Mouse (Mus musculus) forebrain, embryonic 12.5 days (tissue): Measurements from ENCODE around the gene Psip1. TPM values are rescaled to one million over a fixed set of nuclear protein-coding genes. Genes with fewer than 3 reads are reported as not detected.

ENCODE experiments used
- ATAC-seq: fragments of 200-750 bp; cut with Nextera tagmentation; 2 replicates; pipeline ENCODE4 v1.8.0; 2017; ENCODE audit warnings: moderate TSS enrichment; ENCODE audit not compliant: low FRiP score
- H3K27ac ChIP-seq: fragments of 300-500 bp; sonication (generic); 2 replicates; pipeline ENCODE4 v1.5.1; 2016; ENCODE audit warnings: mild to moderate bottlenecking
- H3K27me3 ChIP-seq: fragments of 300-500 bp; sonication (generic); 2 replicates; pipeline ENCODE4 v1.6.1; 2016; ENCODE audit warnings: mild to moderate bottlenecking
- H3K36me3 ChIP-seq: fragments of 300-500 bp; sonication (generic); replicated peaks from 2 replicates; pipeline ENCODE4 v1.6.1; 2016; ENCODE audit warnings: mild to moderate bottlenecking
- H3K4me1 ChIP-seq: fragments of 300-500 bp; sonication (generic); 2 replicates; pipeline ENCODE4 v1.6.1; 2016
- H3K4me2 ChIP-seq: fragments of 300-500 bp; sonication (generic); 2 replicates; pipeline ENCODE4 v1.6.1; 2016; ENCODE audit warnings: mild to moderate bottlenecking, moderate library complexity
- H3K4me3 ChIP-seq: fragments of 300-500 bp; sonication (generic); replicated peaks from 2 replicates; pipeline ENCODE4 v1.5.1; 2016; ENCODE audit warnings: mild to moderate bottlenecking
- H3K9ac ChIP-seq: fragments of 300-500 bp; sonication (generic); 2 replicates; pipeline ENCODE4 v1.6.1; 2016; ENCODE audit warnings: mild to moderate bottlenecking
- H3K9me3 ChIP-seq: fragments of 300-500 bp; sonication (generic); 2 replicates; pipeline ENCODE4 v1.6.1; 2016
- WGBS: fragments of 180-500 bp; shearing (Covaris S2); methylation state at CpG from one replicate; pipeline ENCODE4 v1.1.7; 2016; 5-methylcytosine and 5-hydroxymethylcytosine counted together
- polyA plus RNA-seq: library from polyadenylated mRNA; unstranded; fragments of >200 nt; fragmentation: Nextera tagmentation; extraction: Ambion mirVana; gene quantifications from 2 replicates; pipeline ENCODE4 v1.2.1, GENCODE M21; 2016

Gene Psip1
- polyA plus RNA-seq, 1 experiment from 2014 or later: 488 TPM

- no peak overlapping the region for H3K4me3 ChIP-seq
- no peak overlapping the region for H3K27ac ChIP-seq
- no peak overlapping the region for H3K9ac ChIP-seq
- H3K9me3 ChIP-seq: no peaks in the 10 kb centered on the region
- peaks cover 76% of the 10 kb centered on the region for H3K36me3 ChIP-seq
- no peaks in the 10 kb centered on the region for H3K27me3 ChIP-seq
- ATAC-seq: no peak
- no peaks in the 10 kb centered on the region for H3K4me1 ChIP-seq
- no peak overlapping the region for H3K4me2 ChIP-seq
- 95% methylated on average over 6 of the region's 6 CpGs for WGBS
These were observed 53.4 kb downstream of the Psip1 start for GRCm38 (mm10) chr4:83432901-83433300.

DNA sequence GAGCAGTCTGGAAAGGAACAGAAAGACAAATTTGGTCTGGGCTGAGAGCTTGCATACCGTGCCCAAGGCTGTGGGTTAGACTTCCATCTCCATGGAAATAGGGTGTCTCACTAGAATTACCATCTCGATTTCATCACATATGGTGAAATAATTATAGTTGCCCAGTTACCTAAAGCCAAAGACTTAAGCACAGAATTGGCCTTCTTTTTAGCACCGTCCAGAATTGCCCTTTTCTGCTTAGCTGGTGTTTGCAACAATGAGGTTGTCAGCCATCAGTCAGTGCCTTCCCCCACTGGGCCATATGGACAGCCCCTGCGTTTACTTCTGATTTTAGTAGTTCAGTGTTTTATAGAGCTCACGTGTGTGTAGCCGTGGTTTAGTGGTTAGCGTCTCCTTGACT, 54.3 kb downstream of the Psip1 start:
- 93% methylated on average over 7 of the region's 7 CpGs for WGBS

DNA sequence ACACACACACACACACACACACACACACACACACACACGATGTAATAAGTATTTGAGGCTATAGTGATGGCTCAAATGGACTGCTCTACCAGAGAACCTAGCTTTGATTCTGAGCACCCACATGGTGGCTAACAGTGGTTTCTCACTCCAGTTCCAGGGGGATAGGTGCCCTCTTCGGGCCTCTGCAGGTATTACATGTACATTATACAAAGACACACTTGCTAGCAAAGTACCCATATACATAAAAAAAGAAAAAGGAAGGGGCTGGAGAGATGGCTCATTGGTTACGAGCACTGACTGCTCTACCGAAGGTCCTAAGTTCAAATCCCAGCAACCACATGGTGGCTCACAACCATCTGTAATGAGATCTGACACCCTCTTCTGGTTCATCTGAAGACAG, 57.4 kb downstream of the Psip1 start:
- H3K4me2 ChIP-seq: no peak overlapping the region
- no peak for ATAC-seq
- WGBS: over 99% methylated on average over 4 of the region's 4 CpGs

More for the DNA sequence above, 54.3 kb downstream of the Psip1 start:
- ATAC-seq: no peak
- no peaks in the 10 kb centered on the region for H3K9me3 ChIP-seq
- H3K27ac ChIP-seq: no peak overlapping the region
- H3K4me2 ChIP-seq: no peak overlapping the region
- H3K27me3 ChIP-seq: no peaks in the 10 kb centered on the region
- H3K36me3 ChIP-seq: peaks cover 79% of the 10 kb centered on the region
- no peak overlapping the region for H3K9ac ChIP-seq
- H3K4me3 ChIP-seq: no peak overlapping the region
- no peaks in the 10 kb centered on the region for H3K4me1 ChIP-seq

GRCm38 (mm10) chr4:83427696-83428095, 58.6 kb downstream of the Psip1 start:
- H3K27ac ChIP-seq: no peak overlapping the region
- ATAC-seq: no peak
- H3K9me3 ChIP-seq: no peaks in the 10 kb centered on the region
- no peak overlapping the region for H3K4me2 ChIP-seq
- WGBS: 94% methylated on average over 8 of the region's 8 CpGs
- H3K36me3 ChIP-seq: peaks cover 76% of the 10 kb centered on the region
- H3K4me1 ChIP-seq: no peaks in the 10 kb centered on the region
- H3K9ac ChIP-seq: no peak overlapping the region
- H3K27me3 ChIP-seq: no peaks in the 10 kb centered on the region
- no peak overlapping the region for H3K4me3 ChIP-seq

More for the DNA sequence above, 57.4 kb downstream of the Psip1 start:
- H3K9ac ChIP-seq: no peak overlapping the region
- H3K4me1 ChIP-seq: no peaks in the 10 kb centered on the region
- no peak overlapping the region for H3K27ac ChIP-seq
- no peaks in the 10 kb centered on the region for H3K9me3 ChIP-seq
- H3K36me3 ChIP-seq: peaks cover 75% of the 10 kb centered on the region
- no peaks in the 10 kb centered on the region for H3K27me3 ChIP-seq
- no peak overlapping the region for H3K4me3 ChIP-seq

DNA sequence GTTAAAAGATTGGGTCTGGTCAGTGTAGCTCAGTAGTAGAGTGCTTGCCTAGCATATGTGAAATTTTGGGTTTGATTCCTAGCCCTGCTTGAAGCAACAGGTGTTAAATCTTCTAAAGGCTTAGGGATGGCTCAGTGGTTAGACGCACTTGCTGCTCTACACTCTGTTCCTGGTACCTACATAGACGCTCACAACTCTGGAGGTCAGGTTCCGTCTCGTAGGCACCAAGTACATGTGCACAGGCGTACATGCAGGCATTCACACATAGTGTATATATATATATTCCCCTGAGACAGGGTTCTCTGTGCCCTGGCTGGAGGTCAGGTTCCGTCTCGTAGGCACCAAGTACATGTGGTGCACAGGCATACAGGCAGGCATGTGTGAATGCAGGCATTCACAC, 59.1 kb downstream of the Psip1 start:
- no peaks in the 10 kb centered on the region for H3K9me3 ChIP-seq
- no peak overlapping the region for H3K4me2 ChIP-seq
- no peak overlapping the region for H3K4me3 ChIP-seq
- H3K27me3 ChIP-seq: no peaks in the 10 kb centered on the region
- peaks cover 75% of the 10 kb centered on the region for H3K36me3 ChIP-seq
- H3K4me1 ChIP-seq: no peaks in the 10 kb centered on the region
- no peak overlapping the region for H3K27ac ChIP-seq
- H3K9ac ChIP-seq: no peak overlapping the region
- 98% methylated on average over 7 of the region's 7 CpGs for WGBS
- no peak for ATAC-seq

DNA sequence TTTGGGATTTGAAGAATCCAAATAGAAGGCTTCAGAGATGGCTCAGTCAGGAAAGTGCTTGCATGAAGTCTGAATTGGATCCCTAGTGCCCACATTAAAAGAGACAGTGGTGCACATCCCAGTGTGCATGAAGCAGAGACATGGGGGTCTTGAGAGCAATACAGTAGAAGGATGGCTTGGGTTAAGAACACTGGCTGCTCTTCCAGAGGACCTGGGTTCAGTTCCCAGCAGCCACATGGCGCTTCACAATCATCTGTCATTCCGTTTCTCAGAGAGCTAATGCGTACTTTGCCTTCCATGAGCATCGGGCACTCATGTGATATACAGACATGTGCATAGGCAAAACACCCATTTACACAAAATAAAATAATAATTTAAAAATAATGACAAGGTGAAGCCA, 61.1 kb downstream of the Psip1 start:
- ATAC-seq: no peak
- no peaks in the 10 kb centered on the region for H3K9me3 ChIP-seq
- no peak overlapping the region for H3K9ac ChIP-seq
- H3K4me2 ChIP-seq: no peak overlapping the region
- H3K27ac ChIP-seq: no peak overlapping the region
- no peaks in the 10 kb centered on the region for H3K4me1 ChIP-seq
- H3K27me3 ChIP-seq: no peaks in the 10 kb centered on the region
- WGBS: 94% methylated on average over 4 of the region's 4 CpGs
- peaks cover 69% of the 10 kb centered on the region for H3K36me3 ChIP-seq
- H3K4me3 ChIP-seq: no peak overlapping the region

DNA sequence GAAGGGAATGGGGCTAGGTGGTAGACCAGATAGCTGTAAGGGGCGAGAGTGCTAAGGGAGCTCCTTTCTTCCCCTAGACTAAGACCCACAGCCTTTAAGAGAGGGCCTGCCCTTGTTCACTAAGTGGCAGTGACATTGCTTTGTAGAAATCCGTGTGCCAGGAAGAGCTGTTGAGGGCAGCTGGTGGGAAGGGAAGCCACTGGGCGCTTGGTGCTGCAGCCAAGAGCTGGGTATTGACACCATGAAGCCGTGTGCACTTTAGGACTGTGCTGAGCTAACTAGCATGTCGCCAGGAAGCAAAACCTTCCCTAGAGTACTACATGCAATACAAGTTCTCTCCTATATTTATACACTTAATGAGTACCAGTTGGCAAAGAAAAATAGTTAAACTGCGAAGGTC, 62.6 kb downstream of the Psip1 start:
- no peak for ATAC-seq
- 93% methylated on average over 6 of the region's 6 CpGs for WGBS
- Histone ChIP-seq H3K36me3 (peaks cover 60% of the 10 kb centered on the region), H3K9ac (no peak overlapping the region), H3K4me2 (no peak overlapping the region), H3K27ac (no peak overlapping the region), H3K27me3 (no peaks in the 10 kb centered on the region), H3K4me3 (no peak overlapping the region), H3K4me1 (peaks cover 10% of the 10 kb centered on the region), H3K9me3 (no peaks in the 10 kb centered on the region)

GRCm38 (mm10) chr4:83418781-83419180, 67.5 kb downstream of the Psip1 start:
- Histone ChIP-seq H3K4me2 (peak overlapping the region; percentile 66), H3K4me3 (peak overlapping the region; percentile 89), H3K27me3 (no peaks in the 10 kb centered on the region), H3K4me1 (peaks cover 17% of the 10 kb centered on the region), H3K9me3 (no peaks in the 10 kb centered on the region; the same call in 1 of the 2 replicates), H3K9ac (peak overlapping the region; percentile 89), H3K36me3 (peaks cover 15% of the 10 kb centered on the region), H3K27ac (no peak overlapping the region)
- no peak for ATAC-seq
- 86% methylated on average over 2 of the region's 2 CpGs for WGBS

DNA sequence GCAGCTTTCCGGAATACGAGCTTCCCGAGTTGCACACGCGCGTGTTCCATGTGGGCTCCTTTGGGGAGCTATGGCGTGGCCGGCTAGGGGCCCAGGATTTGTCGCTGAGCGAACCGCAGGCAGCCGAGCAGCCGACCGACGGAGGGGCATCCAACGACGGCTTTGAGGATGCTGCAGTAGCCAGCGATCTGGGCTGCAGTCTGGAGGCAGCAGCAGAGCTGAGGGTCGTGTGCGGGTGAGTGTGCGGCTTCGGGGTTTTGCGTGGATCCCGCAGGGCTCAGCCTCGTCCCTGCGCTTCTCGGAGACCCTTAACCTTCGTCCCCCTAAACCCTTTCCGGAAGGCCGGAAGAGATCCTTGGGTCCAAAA, 68.5 kb downstream of the Psip1 start:
- Histone ChIP-seq H3K4me2 (peak overlapping the region; percentile 66), H3K27me3 (no peaks in the 10 kb centered on the region), H3K4me3 (peak overlapping the region; percentile 89), H3K27ac (peak overlapping the region; percentile 86), H3K36me3 (peaks cover 5% of the 10 kb centered on the region; the same call in 1 of the 2 replicates), H3K4me1 (peaks cover 17% of the 10 kb centered on the region), H3K9me3 (no peaks in the 10 kb centered on the region; the same call in 1 of the 2 replicates), H3K9ac (peak overlapping the region; percentile 89)
- no peak for ATAC-seq
- WGBS: 0% methylated on average over 30 of the region's 30 CpGs

DNA sequence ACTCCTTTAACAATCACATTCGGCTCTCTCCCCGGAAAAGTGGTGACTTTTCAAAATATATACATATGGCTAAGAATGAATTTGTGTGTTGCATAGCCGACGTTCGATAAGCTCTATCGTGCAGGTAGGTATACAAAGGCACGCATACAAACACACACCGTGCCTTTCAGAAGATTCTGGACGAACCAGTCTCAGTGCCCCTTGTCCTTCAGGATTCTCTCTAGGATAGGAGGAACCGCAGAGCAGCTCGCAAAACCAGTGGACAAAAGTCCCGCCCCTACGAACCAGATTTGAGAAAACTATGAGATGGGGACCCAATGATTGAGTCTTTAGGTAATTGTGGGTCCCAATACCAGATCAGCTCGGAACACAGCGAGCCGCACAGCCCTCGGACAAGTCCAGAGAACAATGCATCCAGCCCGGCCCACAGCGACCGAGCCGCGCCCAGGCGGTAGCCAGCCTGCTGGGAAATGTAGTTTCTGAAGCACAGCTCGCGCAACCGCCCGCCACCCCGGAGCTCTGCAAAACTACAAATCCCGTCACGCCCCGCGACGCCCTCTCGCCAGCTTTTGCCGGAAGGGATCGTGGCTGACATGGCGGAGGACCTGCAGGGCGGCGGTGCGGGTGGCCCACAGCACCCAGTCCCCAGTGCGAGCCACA, 69.0 kb downstream of the Psip1 start, which contains the start of gene Snapc3:
Gene Snapc3 (plus strand): TSS at position 565 of the 660 bp plus-strand sequence.
- peak; percentile 99 for ATAC-seq
- WGBS: 1% methylated on average over 41 of the region's 41 CpGs

DNA sequence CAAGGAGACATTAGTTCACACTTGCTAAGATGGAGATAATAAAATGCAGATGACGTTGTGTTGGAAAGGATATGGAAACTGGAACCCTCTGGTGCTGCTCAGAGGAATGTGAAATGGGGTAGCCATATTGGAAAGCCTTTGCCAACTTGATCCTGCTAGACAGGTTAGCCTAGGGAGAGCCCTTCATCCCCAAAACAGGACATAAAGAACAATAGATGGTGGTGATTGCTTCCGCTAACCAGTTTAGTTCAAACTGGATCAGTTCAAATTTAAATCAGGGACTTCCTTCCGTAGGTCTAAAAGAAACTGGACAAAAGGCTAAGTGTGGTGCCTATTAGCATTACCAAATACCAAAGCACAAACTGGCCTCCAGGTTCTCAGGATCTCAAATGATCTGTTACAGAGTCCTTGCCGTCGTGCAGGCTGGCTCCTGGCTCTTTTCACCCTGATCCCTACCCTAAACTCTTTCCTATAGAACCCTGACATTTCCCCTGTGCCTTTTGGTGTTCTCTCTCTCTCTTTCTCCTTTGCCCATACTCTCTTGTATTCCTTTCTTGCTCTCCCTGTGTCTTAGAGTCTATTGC, 71.9 kb downstream of the Psip1 start:
- Histone ChIP-seq H3K27ac (no peak overlapping the region), H3K4me3 (no peak overlapping the region), H3K36me3 (no peaks in the 10 kb centered on the region), H3K9me3 (no peaks in the 10 kb centered on the region; the same call in 1 of the 2 replicates), H3K4me1 (peaks cover 14% of the 10 kb centered on the region), H3K9ac (no peak overlapping the region), H3K27me3 (no peaks in the 10 kb centered on the region), H3K4me2 (no peak overlapping the region)
- no peak for ATAC-seq
- 78% methylated on average over 5 of the region's 5 CpGs for WGBS

More for the DNA sequence above, 69.0 kb downstream of the Psip1 start, which contains the start of gene Snapc3:
- no peaks in the 10 kb centered on the region; the same call in 1 of the 2 replicates for H3K9me3 ChIP-seq
- H3K36me3 ChIP-seq: peaks cover 4% of the 10 kb centered on the region; the same call in 1 of the 2 replicates
- H3K27ac ChIP-seq: peak within 1 kb of the TSS; percentile 86
- no peaks in the 10 kb centered on the region for H3K27me3 ChIP-seq
- peak within 1 kb of the TSS; percentile 89 for H3K4me3 ChIP-seq
- peak within 1 kb of the TSS; percentile 89 for H3K9ac ChIP-seq
- peaks cover 17% of the 10 kb centered on the region for H3K4me1 ChIP-seq
- H3K4me2 ChIP-seq: peak within 1 kb of the TSS; percentile 66

GRCm38 (mm10) chr4:83412060-83412459, 74.2 kb downstream of the Psip1 start:
- Histone ChIP-seq H3K27ac (no peak overlapping the region), H3K4me3 (no peak overlapping the region), H3K9ac (no peak overlapping the region), H3K27me3 (no peaks in the 10 kb centered on the region), H3K9me3 (peaks cover 17% of the 10 kb centered on the region), H3K4me2 (no peak overlapping the region), H3K4me1 (0 out of 2 replicates have a peak, but pooled peaks cover 4% of the 10 kb centered on the region), H3K36me3 (no peaks in the 10 kb centered on the region)
- 90% methylated on average over 3 of the region's 3 CpGs for WGBS
- no peak for ATAC-seq
